Mouse (Mus musculus) lung, postnatal 0 days (tissue): ENCODE measurements around the gene Stk35.

Source experiments
- CTCF ChIP-seq: IDR thresholded peaks from 2 replicates; pipeline ENCODE4 v1.5.1; 2016; ENCODE audit warnings: antibody characterized with exemption, mild to moderate bottlenecking
- EP300 ChIP-seq: IDR thresholded peaks from 2 replicates; pipeline ENCODE4 v1.6.1; 2016; ENCODE audit warnings: antibody characterized with exemption, mild to moderate bottlenecking, control low read depth

- TF ChIP-seq EP300 (no peak), CTCF (no peak)
These were observed 32.7 kb downstream of the Stk35 start for GRCm38 (mm10) chr2:129832993-129833392.
